Mouse (Mus musculus): ENCODE results near the gene Vopp1. TPM values are rescaled to one million over a fixed set of nuclear protein-coding genes. Genes with fewer than 3 reads are reported as not detected.
A peak's percentile ranks its signal among the peaks of the same experiment; 100 is the strongest.
"Not testable (repeated sequence)": the region's sequence is repeated elsewhere in the genome, so short reads cannot be mapped to it uniquely, and the experiment has no call there.

The Vopp1 gene
- polyA plus RNA-seq (2015; fragmentation: Nextera tagmentation; extraction: Ambion mirVana): 254 and 266 TPM in 2 replicates

DNA sequence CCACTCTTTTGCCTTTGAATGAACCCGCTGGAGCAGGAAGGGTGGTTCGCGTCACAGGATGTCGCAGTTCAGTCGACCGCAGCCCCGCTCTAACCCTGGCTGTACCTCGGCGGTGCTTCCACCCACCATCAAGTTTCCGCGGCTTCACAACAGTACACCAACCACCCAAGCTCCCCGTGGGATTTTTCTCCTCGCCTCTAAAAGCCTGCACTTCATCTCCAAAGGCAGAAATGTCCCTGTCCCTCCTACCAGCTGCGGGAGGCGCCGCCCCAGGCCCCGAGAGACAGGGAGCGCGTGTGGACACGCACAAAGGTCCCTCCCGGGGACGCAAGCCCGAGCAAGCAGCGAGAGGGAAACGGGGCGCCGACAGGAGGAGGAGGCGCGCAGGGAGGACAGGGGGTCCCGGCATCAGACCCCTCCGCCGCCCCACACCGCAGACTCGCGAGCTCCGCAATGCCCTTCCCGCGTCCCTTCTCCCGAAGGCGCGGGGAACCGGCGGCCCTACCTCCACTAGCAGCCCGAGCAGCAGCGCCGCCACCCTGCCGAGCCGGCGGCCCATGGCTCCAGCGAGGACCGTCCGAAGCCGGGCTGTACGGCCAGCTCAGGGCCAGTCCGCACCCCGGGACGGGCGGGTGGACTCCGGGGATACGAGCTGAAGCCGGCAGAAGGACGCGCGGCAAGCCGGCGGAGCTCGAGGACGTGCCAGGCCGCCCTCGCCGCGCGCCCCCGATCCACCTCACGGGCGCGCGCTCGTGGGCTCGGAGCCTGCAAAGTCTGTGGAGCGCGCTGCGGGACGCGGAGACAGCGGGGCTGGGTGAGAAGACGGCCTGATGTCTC is at the start of gene Vopp1:
Vopp1 (minus strand) TSS at position 738 of the 837 bp plus-strand sequence.
- ATAC-seq: peak; percentile 93
- Histone ChIP-seq H3K36me3 (ENCODE audit: control insufficient read depth, insufficient read depth, low read length) (no peaks in the 10 kb centered on the region), H3K4me1 (ENCODE audit: control insufficient read depth, insufficient read depth, low read length) (peaks cover 18% of the 10 kb centered on the region), H3K9ac (ENCODE audit: low read depth, low read length) (peak within 1 kb of the TSS; percentile 99), H3K9me3 (replicated peaks; ENCODE audit: control insufficient read depth, low read length, poor library complexity, severe bottlenecking) (no peaks in the 10 kb centered on the region), H3K4me3 (ENCODE audit: low read depth, low read length) (peak within 1 kb of the TSS; percentile 95), H3K27me3 (ENCODE audit: control insufficient read depth, insufficient read depth, low read depth, low read length) (no peaks in the 10 kb centered on the region), H3K4me2 (ENCODE audit: low read length) (peak within 1 kb of the TSS; percentile 67), H3K27ac (ENCODE audit: low read length) (peak within 1 kb of the TSS; percentile 98)
- WGBS: under 1% methylated on average over 78 of the region's 87 CpGs

DNA sequence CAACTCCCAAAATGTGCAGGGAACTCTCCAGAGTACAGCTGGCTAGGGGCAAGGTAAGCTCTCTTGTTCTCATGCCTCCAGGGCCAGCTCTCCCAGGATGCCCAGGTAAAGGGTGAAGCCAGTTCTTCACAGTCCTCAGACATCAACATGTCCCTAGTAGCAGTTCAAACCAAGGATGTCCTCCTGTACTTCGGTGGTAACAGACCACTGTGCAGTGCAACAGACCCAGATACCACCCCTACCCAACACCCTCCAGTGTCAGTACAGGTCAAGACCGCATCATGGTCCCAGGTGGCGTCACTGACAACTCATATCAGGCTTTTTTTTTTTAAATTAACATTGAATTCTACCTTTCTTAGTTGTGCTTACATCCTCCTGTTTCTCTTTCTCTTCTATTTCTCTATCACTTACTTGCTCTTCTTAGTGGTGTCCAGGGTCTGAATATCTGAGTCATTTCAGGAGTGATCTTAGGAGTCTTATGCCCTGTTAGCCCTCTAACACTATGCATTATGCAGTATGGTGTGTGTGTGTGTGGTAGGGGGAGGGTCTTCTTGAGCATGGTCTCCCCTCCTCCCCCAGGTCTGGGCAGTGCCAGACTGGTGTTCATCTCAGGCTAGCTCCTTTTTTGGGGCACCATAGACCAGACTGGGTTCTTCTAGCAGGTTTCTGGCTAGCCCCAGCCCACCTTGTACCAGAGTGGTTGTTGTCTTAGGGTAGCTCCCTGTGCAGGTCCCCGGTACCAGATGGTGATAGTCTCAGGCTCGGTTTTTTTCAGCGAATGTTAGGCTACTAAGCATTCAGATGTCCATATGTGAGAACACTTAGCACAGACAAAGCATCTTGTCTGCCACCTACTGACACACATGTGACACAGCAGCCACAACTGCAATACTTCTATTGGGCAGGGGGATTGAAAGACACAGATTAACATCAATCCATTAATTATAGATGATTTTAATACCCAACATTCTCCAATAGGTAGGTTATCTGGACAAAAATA is 34.4 kb upstream of the Vopp1 start:
- Histone ChIP-seq H3K36me3 (ENCODE audit: control insufficient read depth, insufficient read depth, low read length) (no peaks in the 10 kb centered on the region), H3K9me3 (replicated peaks; ENCODE audit: control insufficient read depth, low read length, poor library complexity, severe bottlenecking) (no peaks in the 10 kb centered on the region), H3K4me3 (ENCODE audit: low read depth, low read length) (no peak overlapping the region), H3K4me1 (ENCODE audit: control insufficient read depth, insufficient read depth, low read length) (no peaks in the 10 kb centered on the region), H3K27ac (ENCODE audit: low read length) (no peak overlapping the region), H3K9ac (ENCODE audit: low read depth, low read length) (peak overlapping the region; percentile 43; the same call in 1 of the 2 replicates), H3K27me3 (ENCODE audit: control insufficient read depth, insufficient read depth, low read depth, low read length) (no peaks in the 10 kb centered on the region), H3K4me2 (ENCODE audit: low read length) (peak overlapping the region; percentile 50)
- ATAC-seq: peak; percentile 91
- 49% methylated on average over 6 of the region's 6 CpGs for WGBS

DNA sequence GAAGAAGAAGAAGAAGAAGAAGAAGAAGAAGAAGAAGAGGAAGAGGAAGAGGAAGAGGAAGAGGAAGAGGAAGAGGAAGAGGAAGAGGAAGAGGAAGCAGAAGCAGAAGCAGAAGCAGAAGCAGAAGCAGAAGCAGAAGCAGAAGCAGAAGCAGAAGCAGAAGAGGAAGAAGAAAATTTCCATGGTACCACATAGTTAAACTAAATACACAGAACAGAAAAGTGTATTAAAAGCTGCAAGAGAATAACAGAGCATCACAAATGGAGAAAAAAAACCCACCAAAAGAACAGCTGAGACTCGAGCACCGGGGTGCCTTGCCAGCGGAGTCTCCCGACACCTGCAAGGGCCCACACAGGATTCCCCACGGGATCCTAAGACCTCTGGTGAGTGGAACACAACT is 26.2 kb upstream of the Vopp1 start:
- not testable (repeated sequence) for H3K36me3 ChIP-seq (ENCODE audit: control insufficient read depth, insufficient read depth, low read length); H3K4me3 ChIP-seq (ENCODE audit: low read depth, low read length); H3K27me3 ChIP-seq (ENCODE audit: control insufficient read depth, insufficient read depth, low read depth, low read length); H3K9ac ChIP-seq (ENCODE audit: low read depth, low read length); H3K9me3 ChIP-seq (replicated peaks; ENCODE audit: control insufficient read depth, low read length, poor library complexity, severe bottlenecking); H3K4me2 ChIP-seq (ENCODE audit: low read length); H3K27ac ChIP-seq (ENCODE audit: low read length); H3K4me1 ChIP-seq (ENCODE audit: control insufficient read depth, insufficient read depth, low read length); ATAC-seq
- WGBS: 90% methylated on average over 5 of the region's 5 CpGs

DNA sequence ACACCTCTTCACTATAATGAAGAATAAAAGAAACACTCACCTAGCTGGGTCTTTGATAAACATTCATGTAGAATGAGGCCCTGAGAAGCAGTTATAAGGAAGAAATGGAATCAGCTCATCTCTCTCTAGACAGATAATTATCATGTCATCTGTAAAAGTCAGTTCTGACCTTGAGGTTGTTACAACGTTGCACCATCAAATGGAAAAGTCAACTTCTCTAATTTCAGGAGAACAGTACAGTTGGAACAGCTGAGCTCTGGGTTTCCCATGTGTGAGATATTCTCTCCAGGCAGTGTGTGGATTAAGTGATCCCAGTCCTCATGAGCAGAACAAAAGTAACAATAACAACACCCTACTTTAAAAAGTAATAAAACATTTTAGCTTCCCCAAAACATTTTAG is 25.3 kb upstream of the Vopp1 start, which contains the start of gene Vmn1r21:
Vmn1r21 (minus strand) TSS at position 58 of the 400 bp plus-strand sequence.
- no peak within 1 kb of the TSS for H3K4me3 ChIP-seq (ENCODE audit: low read depth, low read length)
- no peaks in the 10 kb centered on the region for H3K4me1 ChIP-seq (ENCODE audit: control insufficient read depth, insufficient read depth, low read length)
- 63% methylated on average over 1 of the region's 1 CpGs for WGBS
- H3K4me2 ChIP-seq (ENCODE audit: low read length): no peak within 1 kb of the TSS
- no peak for ATAC-seq
- no peaks in the 10 kb centered on the region for H3K36me3 ChIP-seq (ENCODE audit: control insufficient read depth, insufficient read depth, low read length)
- no peaks in the 10 kb centered on the region for H3K27me3 ChIP-seq (ENCODE audit: control insufficient read depth, insufficient read depth, low read depth, low read length)
- no peak within 1 kb of the TSS for H3K9ac ChIP-seq (ENCODE audit: low read depth, low read length)
- no peak within 1 kb of the TSS for H3K27ac ChIP-seq (ENCODE audit: low read length)
- no peaks in the 10 kb centered on the region for H3K9me3 ChIP-seq (replicated peaks; ENCODE audit: control insufficient read depth, low read length, poor library complexity, severe bottlenecking)

DNA sequence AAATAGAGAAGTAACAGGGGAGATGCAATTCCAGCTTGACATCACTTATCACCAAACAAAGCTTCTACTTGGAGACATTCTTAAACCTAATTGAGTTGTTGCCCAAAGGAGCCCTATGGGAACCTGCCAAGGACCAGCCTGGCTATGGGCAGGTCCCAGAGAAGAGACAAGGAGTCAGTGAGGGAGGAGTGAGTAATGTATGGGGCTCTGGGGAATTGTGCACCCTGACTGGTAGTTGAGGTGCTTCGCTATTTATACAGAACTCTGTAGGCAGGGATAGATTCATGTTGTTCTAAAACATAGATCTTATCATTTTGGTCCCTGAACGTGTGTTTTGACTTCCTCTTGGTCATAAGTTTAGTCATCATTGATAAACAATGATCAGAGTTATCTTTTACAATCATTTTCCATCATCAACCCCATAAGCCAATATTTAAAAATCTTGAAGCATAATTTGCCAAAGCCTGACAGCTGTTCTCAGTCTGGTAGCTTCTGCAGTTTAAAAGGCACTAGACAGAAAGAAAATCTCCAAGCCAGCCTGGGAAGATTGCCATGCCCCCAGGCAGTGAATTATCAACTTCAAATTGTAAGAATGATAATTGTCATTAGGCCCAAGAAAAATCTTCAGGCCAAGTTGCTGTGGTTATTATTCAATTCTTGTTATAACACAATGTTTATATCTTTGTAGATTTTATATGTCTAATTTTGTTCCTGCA is 14.9 kb upstream of the Vopp1 start:
- Histone ChIP-seq H3K27me3 (ENCODE audit: control insufficient read depth, insufficient read depth, low read depth, low read length) (no peaks in the 10 kb centered on the region), H3K27ac (ENCODE audit: low read length) (no peak overlapping the region), H3K9me3 (replicated peaks; ENCODE audit: control insufficient read depth, low read length, poor library complexity, severe bottlenecking) (no peaks in the 10 kb centered on the region), H3K36me3 (ENCODE audit: control insufficient read depth, insufficient read depth, low read length) (no peaks in the 10 kb centered on the region), H3K9ac (ENCODE audit: low read depth, low read length) (no peak overlapping the region), H3K4me2 (ENCODE audit: low read length) (no peak overlapping the region), H3K4me3 (ENCODE audit: low read depth, low read length) (no peak overlapping the region), H3K4me1 (ENCODE audit: control insufficient read depth, insufficient read depth, low read length) (no peaks in the 10 kb centered on the region)
- no peak for ATAC-seq
- 78% methylated on average over 2 of the region's 2 CpGs for WGBS

DNA sequence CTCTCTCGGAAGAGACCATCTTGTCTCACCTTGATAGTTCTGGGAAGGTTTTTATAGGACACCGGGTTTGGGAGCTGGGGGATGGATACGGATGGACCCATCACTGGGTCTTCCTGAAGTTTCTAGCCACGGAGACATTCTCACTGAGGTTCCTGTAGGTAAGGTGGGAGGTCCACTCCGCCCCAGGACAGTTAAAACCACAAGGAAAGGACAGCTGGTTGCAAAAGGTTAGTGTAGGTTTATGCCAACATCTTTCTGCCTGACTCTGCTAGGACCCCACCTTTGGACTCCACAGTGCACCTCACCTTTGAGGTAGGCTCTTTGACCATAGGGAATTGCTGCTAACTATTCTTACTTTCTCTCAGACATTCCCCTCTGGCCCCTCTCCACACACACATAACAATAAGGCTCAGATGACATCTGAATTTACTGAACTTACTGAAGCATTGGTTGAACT is 328 bp upstream of the Vopp1 start:
- Histone ChIP-seq H3K4me3 (ENCODE audit: low read depth, low read length) (peak overlapping the region; percentile 95), H3K4me2 (ENCODE audit: low read length) (peak overlapping the region; percentile 67), H3K36me3 (ENCODE audit: control insufficient read depth, insufficient read depth, low read length) (no peaks in the 10 kb centered on the region), H3K9me3 (replicated peaks; ENCODE audit: control insufficient read depth, low read length, poor library complexity, severe bottlenecking) (no peaks in the 10 kb centered on the region), H3K4me1 (ENCODE audit: control insufficient read depth, insufficient read depth, low read length) (peaks cover 18% of the 10 kb centered on the region), H3K27ac (ENCODE audit: low read length) (peak overlapping the region; percentile 98), H3K27me3 (ENCODE audit: control insufficient read depth, insufficient read depth, low read depth, low read length) (no peaks in the 10 kb centered on the region), H3K9ac (ENCODE audit: low read depth, low read length) (peak overlapping the region; percentile 99)
- no peak; the same call in 1 of the 2 replicates for ATAC-seq
- 5% methylated on average over 5 of the region's 5 CpGs for WGBS

DNA sequence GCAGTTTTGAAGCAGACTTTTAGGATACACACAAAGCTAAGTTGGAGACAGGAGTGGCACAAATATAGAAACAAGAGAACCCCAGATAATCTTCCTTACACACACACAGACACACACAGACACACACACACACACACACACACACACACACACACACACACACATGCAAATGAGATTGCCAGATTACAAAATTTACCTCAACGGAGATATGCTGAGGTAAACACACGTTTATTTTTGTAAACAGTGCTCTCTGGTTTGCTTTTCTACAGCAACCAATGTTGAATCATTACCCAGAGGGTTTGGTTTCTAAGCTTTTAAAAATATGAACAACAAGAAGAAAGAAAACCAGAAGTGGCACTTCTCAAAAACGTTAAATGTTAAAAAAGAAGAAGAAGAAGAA is 1.5 kb downstream of the Vopp1 start:
- no peak for ATAC-seq
- Histone ChIP-seq H3K27me3 (ENCODE audit: control insufficient read depth, insufficient read depth, low read depth, low read length) (no peaks in the 10 kb centered on the region), H3K36me3 (ENCODE audit: control insufficient read depth, insufficient read depth, low read length) (no peaks in the 10 kb centered on the region), H3K4me3 (ENCODE audit: low read depth, low read length) (0 out of 2 replicates have a peak overlapping the region, but pooled peaks have one; percentile 11), H3K9me3 (replicated peaks; ENCODE audit: control insufficient read depth, low read length, poor library complexity, severe bottlenecking) (no peaks in the 10 kb centered on the region), H3K27ac (ENCODE audit: low read length) (no peak overlapping the region), H3K4me2 (ENCODE audit: low read length) (peak overlapping the region; percentile 51), H3K9ac (ENCODE audit: low read depth, low read length) (no peak overlapping the region), H3K4me1 (ENCODE audit: control insufficient read depth, insufficient read depth, low read length) (peaks cover 18% of the 10 kb centered on the region)
- 47% methylated on average over 3 of the region's 3 CpGs for WGBS

DNA sequence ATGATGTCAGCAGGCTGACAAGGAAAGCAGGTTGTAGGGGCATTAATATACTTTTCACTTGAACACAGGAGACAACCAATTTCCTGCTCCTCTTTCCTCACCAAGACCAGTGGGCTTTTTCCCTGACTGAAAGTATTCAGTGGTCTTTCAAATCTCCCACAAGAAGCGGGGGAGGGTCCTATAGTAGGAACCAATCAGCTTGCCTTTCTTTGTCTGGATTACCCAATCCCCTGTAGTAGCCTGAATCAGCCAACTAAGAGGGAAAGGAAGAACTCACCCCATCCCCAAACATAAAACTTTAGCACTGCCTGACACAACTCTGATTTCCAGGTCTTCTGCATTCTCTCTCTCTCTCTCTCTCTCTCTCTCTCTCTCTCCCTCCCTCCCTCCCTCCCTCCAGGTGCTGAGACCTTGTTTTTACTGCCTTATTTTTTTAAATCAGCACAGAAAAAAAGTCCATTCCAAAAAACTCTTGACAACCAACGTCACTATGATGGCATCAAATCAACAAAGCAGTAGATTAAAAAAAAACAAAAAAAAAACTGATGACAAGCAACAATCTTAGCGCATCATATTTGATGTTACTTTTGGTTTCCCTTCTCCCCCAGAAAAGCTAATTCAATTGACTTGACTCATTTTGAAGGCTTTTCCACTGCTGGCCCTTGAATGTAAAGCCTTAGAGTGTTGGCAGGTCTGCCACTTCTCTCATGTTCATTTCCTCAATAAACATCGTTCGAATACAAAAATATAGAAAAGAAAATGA is 2.1 kb downstream of the Vopp1 start:
- Histone ChIP-seq H3K9ac (ENCODE audit: low read depth, low read length) (no peak overlapping the region), H3K36me3 (ENCODE audit: control insufficient read depth, insufficient read depth, low read length) (no peaks in the 10 kb centered on the region), H3K27me3 (ENCODE audit: control insufficient read depth, insufficient read depth, low read depth, low read length) (no peaks in the 10 kb centered on the region), H3K4me1 (ENCODE audit: control insufficient read depth, insufficient read depth, low read length) (peaks cover 18% of the 10 kb centered on the region), H3K4me2 (ENCODE audit: low read length) (peak overlapping the region; percentile 51), H3K9me3 (replicated peaks; ENCODE audit: control insufficient read depth, low read length, poor library complexity, severe bottlenecking) (no peaks in the 10 kb centered on the region), H3K4me3 (ENCODE audit: low read depth, low read length) (no peak overlapping the region), H3K27ac (ENCODE audit: low read length) (no peak overlapping the region)
- 63% methylated on average over 5 of the region's 5 CpGs for WGBS
- ATAC-seq: peak; percentile 66
